In the genomic region with DNA sequence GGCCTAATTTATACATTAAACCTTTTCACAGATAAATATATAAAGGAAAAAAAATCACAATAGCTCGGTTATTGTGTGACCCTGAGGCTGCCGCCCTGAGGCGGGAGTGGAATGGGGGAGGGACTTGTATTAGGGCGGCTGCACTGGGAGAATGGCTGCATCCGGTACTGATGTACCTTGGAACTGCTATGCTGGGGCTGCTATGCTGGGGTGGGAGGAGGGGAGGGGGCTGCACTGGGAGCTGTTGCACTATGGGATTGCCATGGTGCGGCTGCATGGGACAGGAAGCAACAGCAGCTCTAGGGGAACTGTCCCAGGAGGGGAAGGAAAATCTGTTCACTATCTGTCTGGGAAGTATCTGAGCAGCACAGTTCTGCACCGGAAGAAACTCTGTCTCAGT, we compare ENCODE assay signal across 11 mouse cellular contexts. TPM values are rescaled to one million over a fixed set of nuclear protein-coding genes. Genes with fewer than 3 reads are reported as not detected.
DNase-seq lines count a peak whose midpoint lies in the region; ATAC-seq and TF ChIP-seq lines count a peak whose summit lies in the region.
"Had no signal": no experiment of that assay in that cellular context is flagged by ENCODE, and none has a peak within 500 bp of the region (broad histone marks: within the 10 kb centered on the region; RNA-seq: fewer than 3 reads in every experiment).

No protein-coding gene starts in this region.

- 31% methylated on average over 7 of the region's 7 CpGs for WGBS in kidney, embryonic 15.5 days
- 37% methylated on average over 7 of the region's 7 CpGs for WGBS in limb, embryonic 14.5 days

- H3K4me2 ChIP-seq in kidney, embryonic 15.5 days = 0 out of 2 replicates have a peak overlapping the region, but pooled peaks have one; percentile 91
- H3K4me2 ChIP-seq in limb, embryonic 14.5 days (replicated peaks; ENCODE audit: low read depth, low read length, severe bottlenecking) = no peak overlapping the region

- 0 out of 2 replicates have a peak overlapping the region, but pooled peaks have one; percentile 2 for H3K4me3 ChIP-seq in kidney, embryonic 15.5 days (replicated peaks)
- H3K4me3 ChIP-seq in limb, embryonic 14.5 days (replicated peaks; ENCODE audit: low read length) = 0 out of 2 replicates have a peak overlapping the region, but pooled peaks have one; percentile 59

- peaks cover under 1% of the 10 kb centered on the region; the same call in 1 of the 2 replicates for H3K36me3 ChIP-seq in kidney, embryonic 15.5 days
- H3K36me3 ChIP-seq in limb, embryonic 14.5 days (ENCODE audit: control insufficient read depth, insufficient read depth, low read length) = no peaks in the 10 kb centered on the region
- H3K36me3 ChIP-seq: midbrain, embryonic 13.5 days had no signal

- H3K27ac ChIP-seq in kidney, embryonic 15.5 days = peak overlapping the region; percentile 92
- no peak overlapping the region for H3K27ac ChIP-seq in limb, embryonic 14.5 days (replicated peaks; ENCODE audit: low read depth, low read length)

- no peak for ATAC-seq in CD4-positive, CD25-positive, alpha-beta regulatory T cell, adult 4 months
- ATAC-seq in kidney, embryonic 15.5 days (replicated peaks; ENCODE audit: low FRiP score) = no peak
- no peak for ATAC-seq in limb, embryonic 14.5 days (ENCODE audit: low FRiP score, low read depth)
- ATAC-seq: midbrain, embryonic 13.5 days had no signal

- H3K27me3 ChIP-seq in kidney, embryonic 15.5 days = no peaks in the 10 kb centered on the region
- H3K27me3 ChIP-seq in limb, embryonic 14.5 days (ENCODE audit: control insufficient read depth, insufficient read depth, low read length) = no peaks in the 10 kb centered on the region

- no peaks in the 10 kb centered on the region for H3K9me3 ChIP-seq in kidney, embryonic 15.5 days (replicated peaks)
- no peaks in the 10 kb centered on the region for H3K9me3 ChIP-seq in limb, embryonic 14.5 days (ENCODE audit: control insufficient read depth, low read length)
- H3K9me3 ChIP-seq: midbrain, embryonic 13.5 days had no signal

- TF ChIP-seq POLR2A in limb, embryonic 14.5 days (IDR thresholded peaks at IDR 0.05; ENCODE audit: borderline replicate concordance, extremely low read depth, insufficient read depth, insufficient read length) = no peak

- peaks cover 60% of the 10 kb centered on the region for H3K4me1 ChIP-seq in kidney, embryonic 15.5 days
- H3K4me1 ChIP-seq in limb, embryonic 14.5 days (ENCODE audit: control insufficient read depth, insufficient read depth, low read length) = peaks cover 30% of the 10 kb centered on the region

- peak; percentile 21 for DNase-seq in CD4-positive, CD25-positive, alpha-beta regulatory T cell, adult 2 months (ENCODE audit: low read depth, low spot score)
- no peak for DNase-seq in kidney, adult 8-10 months
- DNase-seq in R1 (ENCODE audit: low read depth, low spot score) = peak; percentile 70
- DNase-seq in limb, embryonic 14.5 days (ENCODE audit: low spot score) = no peak
- DNase-seq in left cerebral cortex, adult 18-20 months (ENCODE audit: low spot score in 2 of 2) = no peak
- no peak for DNase-seq in layer of hippocampus, postnatal 25 days (ENCODE audit: extremely low spot score in 1 of 2, low spot score in 1 of 2)
- DNase-seq: gastrocnemius, postnatal 36 days; thymus, postnatal 4 days had no signal

- no peak overlapping the region for H3K9ac ChIP-seq in kidney, embryonic 15.5 days
- no peak overlapping the region for H3K9ac ChIP-seq in limb, embryonic 14.5 days (ENCODE audit: low read depth, low read length, severe bottlenecking)

RNA-seq across cellular contexts. Expression of a gene that starts 1.3 kb away (rescaled TPM):
- polyA plus RNA-seq in CD4-positive, CD25-positive, alpha-beta regulatory T cell, adult 4 months (2017; shearing (Covaris generic)) = 1 to 10 TPM in 1 of 2 experiments, under 1 TPM in 1; 0.62 to 1.1 TPM
- polyA plus RNA-seq in kidney, embryonic 15.5 days (2015; fragmentation: Nextera tagmentation; extraction: Ambion mirVana) = 21.8 and 22.8 TPM in 2 replicates
- polyA plus RNA-seq in limb, embryonic 14.5 days (2012; rRNA removed) = 17.8 and 22.4 TPM in 2 replicates
- polyA plus RNA-seq in limb, embryonic 14.5 days (2014; fragmentation: Nextera tagmentation; extraction: Ambion mirVana) = 23.2 and 28.0 TPM in 2 replicates
- total RNA-seq in left cerebral cortex, adult 18-20 months (2021) = 10 to 100 TPM; 85.1 to 93.3 TPM
- total RNA-seq in layer of hippocampus, postnatal 25 days (2021) = 10 to 100 TPM; 57.4 to 62.4 TPM

RNA-seq across cellular contexts. Expression of a gene that starts 8.0 kb away (rescaled TPM):
- 10 to 100 TPM; 35.7 to 51.2 TPM for polyA plus RNA-seq in CD4-positive, CD25-positive, alpha-beta regulatory T cell, adult 4 months (2017; shearing (Covaris generic))
- 519 and 585 TPM in 2 replicates for polyA plus RNA-seq in kidney, embryonic 15.5 days (2015; fragmentation: Nextera tagmentation; extraction: Ambion mirVana)
- 260 and 264 TPM in 2 replicates for polyA plus RNA-seq in limb, embryonic 14.5 days (2012; rRNA removed)
- polyA plus RNA-seq in limb, embryonic 14.5 days (2014; fragmentation: Nextera tagmentation; extraction: Ambion mirVana) = 594 and 615 TPM in 2 replicates
- 100 to 1,000 TPM; 103 to 122 TPM for total RNA-seq in left cerebral cortex, adult 18-20 months (2021)
- 100 to 1,000 TPM in 1 of 2 experiments, 10 to 100 TPM in 1; 90.0 to 104 TPM for total RNA-seq in layer of hippocampus, postnatal 25 days (2021)

RNA-seq across cellular contexts. Expression of a gene that starts 20.2 kb away (rescaled TPM):
- polyA plus RNA-seq in CD4-positive, CD25-positive, alpha-beta regulatory T cell, adult 4 months (2017; shearing (Covaris generic)) = 10 to 100 TPM; 17.2 to 22.9 TPM
- 13.6 and 15.8 TPM in 2 replicates for polyA plus RNA-seq in kidney, embryonic 15.5 days (2015; fragmentation: Nextera tagmentation; extraction: Ambion mirVana)
- polyA plus RNA-seq in limb, embryonic 14.5 days (2012; rRNA removed) = 20.8 and 22.0 TPM in 2 replicates
- polyA plus RNA-seq in limb, embryonic 14.5 days (2014; fragmentation: Nextera tagmentation; extraction: Ambion mirVana) = 11.9 and 12.5 TPM in 2 replicates
- total RNA-seq in left cerebral cortex, adult 18-20 months (2021) = 10 to 100 TPM; 22.6 to 25.9 TPM
- total RNA-seq in layer of hippocampus, postnatal 25 days (2021) = 10 to 100 TPM; 23.7 to 31.3 TPM

RNA-seq across cellular contexts. Expression of a gene that starts 46.5 kb away (rescaled TPM):
- 10 to 100 TPM; 45.0 to 45.7 TPM for polyA plus RNA-seq in CD4-positive, CD25-positive, alpha-beta regulatory T cell, adult 4 months (2017; shearing (Covaris generic))
- polyA plus RNA-seq in kidney, embryonic 15.5 days (2015; fragmentation: Nextera tagmentation; extraction: Ambion mirVana) = 72.5 and 73.1 TPM in 2 replicates
- 37.4 and 42.5 TPM in 2 replicates for polyA plus RNA-seq in limb, embryonic 14.5 days (2012; rRNA removed)
- polyA plus RNA-seq in limb, embryonic 14.5 days (2014; fragmentation: Nextera tagmentation; extraction: Ambion mirVana) = 71.3 and 73.5 TPM in 2 replicates
- total RNA-seq in left cerebral cortex, adult 18-20 months (2021) = 10 to 100 TPM; 30.6 to 31.3 TPM
- total RNA-seq in layer of hippocampus, postnatal 25 days (2021) = 10 to 100 TPM; 32.6 to 49.0 TPM

RNA-seq across cellular contexts. Expression of a gene that starts 46.5 kb away (rescaled TPM):
- 10 to 100 TPM; 57.1 to 69.8 TPM for polyA plus RNA-seq in CD4-positive, CD25-positive, alpha-beta regulatory T cell, adult 4 months (2017; shearing (Covaris generic))
- polyA plus RNA-seq in kidney, embryonic 15.5 days (2015; fragmentation: Nextera tagmentation; extraction: Ambion mirVana) = 72.8 and 78.7 TPM in 2 replicates
- 86.9 and 94.6 TPM in 2 replicates for polyA plus RNA-seq in limb, embryonic 14.5 days (2012; rRNA removed)
- polyA plus RNA-seq in limb, embryonic 14.5 days (2014; fragmentation: Nextera tagmentation; extraction: Ambion mirVana) = 62.6 and 76.4 TPM in 2 replicates
- total RNA-seq in left cerebral cortex, adult 18-20 months (2021) = 10 to 100 TPM; 25.0 to 29.6 TPM
- 10 to 100 TPM; 29.5 to 32.8 TPM for total RNA-seq in layer of hippocampus, postnatal 25 days (2021)

Comparison
In these comparisons a context has a peak if more than half of its experiments do, and no peak if none do; other contexts are left out.
1. DNase-seq: peak in CD4-positive, CD25-positive, alpha-beta regulatory T cell, adult 2 months (single experiment) and R1 (single experiment); none in kidney, adult 8-10 months (0 of 2), limb, embryonic 14.5 days (single experiment), left cerebral cortex, adult 18-20 months (0 of 2) and layer of hippocampus, postnatal 25 days (0 of 2).
2. RNA of a gene that starts 1.3 kb away (polyA plus RNA-seq): 17.8 to 28.0 TPM in limb, embryonic 14.5 days and 21.8 to 22.8 TPM in kidney, embryonic 15.5 days; 0.62 to 1.1 TPM in CD4-positive, CD25-positive, alpha-beta regulatory T cell, adult 4 months; every median in the first group is over 4 times any median in the second.